Mouse (Mus musculus) MEL (cell line): ENCODE measurements around the gene Lamp1. TPM values are rescaled to one million over a fixed set of nuclear protein-coding genes. Genes with fewer than 3 reads are reported as not detected.

Experiments used
- DNase-seq: peaks from one replicate; pipeline ENCODE4 v3.0.0; 2011; ENCODE audit warnings: low read depth, low spot score
- H3K27ac ChIP-seq: 2 replicates; pipeline ENCODE4 v1.5.1; 2012; ENCODE audit warnings: low read depth, mild to moderate bottlenecking, control low read depth, low read length, moderate library complexity; ENCODE audit not compliant: control insufficient read depth
- H3K27me3 ChIP-seq, 2 experiments: fragments of 150-350 bp in 1 of 2; sonication (generic) in 1 of 2; 2 replicates each; pipeline ENCODE4 v1.6.1; 2012; ENCODE audit warnings: low read length in 2 of 2, mild to moderate bottlenecking in 2 of 2, improper control_type of control experiment in 1 of 2, moderate library complexity in 1 of 2; ENCODE audit not compliant: insufficient read depth in 2 of 2, control insufficient read depth in 1 of 2
- H3K36me3 ChIP-seq, 2 experiments: 2 replicates each; pipeline ENCODE4 v1.6.1; 2012 to 2014; ENCODE audit warnings: low read length in 2 of 2, improper control_type of control experiment in 1 of 2, inconsistent platforms in 1 of 2, mild to moderate bottlenecking in 1 of 2; ENCODE audit not compliant: insufficient read depth in 2 of 2, control insufficient read depth in 1 of 2
- H3K4me1 ChIP-seq, 2 experiments: fragments of 150-350 bp in 1 of 2; sonication (generic) in 1 of 2; 2 replicates each; pipeline ENCODE4 v1.6.1; 2012; ENCODE audit warnings: low read length in 2 of 2, improper control_type of control experiment in 1 of 2, mild to moderate bottlenecking in 1 of 2; ENCODE audit not compliant: insufficient read depth in 2 of 2, control insufficient read depth in 1 of 2
- H3K4me3 ChIP-seq, 2 experiments: fragments of 150-350 bp in 1 of 2; sonication (generic) in 1 of 2; 2 replicates each; pipeline ENCODE4 v1.5.1; 2012; ENCODE audit warnings: low read depth in 2 of 2, low read length in 2 of 2, mild to moderate bottlenecking in 2 of 2, moderate library complexity in 2 of 2, control low read depth in 1 of 2, improper control_type of control experiment in 1 of 2; ENCODE audit not compliant: control insufficient read depth in 1 of 2, insufficient read depth in 1 of 2
- H3K79me2 ChIP-seq: 2 replicates; pipeline ENCODE4 v1.6.1; 2012; ENCODE audit warnings: mild to moderate bottlenecking, low read length, moderate library complexity; ENCODE audit not compliant: control insufficient read depth, poor library complexity, insufficient read depth
- H3K9ac ChIP-seq: 2 replicates; pipeline ENCODE4 v1.6.1; 2012; ENCODE audit warnings: low read depth, mild to moderate bottlenecking, control low read depth, low read length, moderate library complexity; ENCODE audit not compliant: control insufficient read depth, poor library complexity, severe bottlenecking
- H3K9me3 ChIP-seq: fragments of 150-350 bp; sonication (generic); replicated peaks from 2 replicates; pipeline ENCODE4 v1.6.1; 2012; ENCODE audit warnings: mild to moderate bottlenecking, low read length, improper control_type of control experiment, moderate library complexity; ENCODE audit not compliant: insufficient read depth
- CHD1 ChIP-seq: IDR thresholded peaks from 2 replicates; pipeline ENCODE4 v1.6.1; 2012; ENCODE audit warnings: low read depth, mild to moderate bottlenecking, inconsistent platforms, low read length, improper control_type of control experiment
- E2F4 ChIP-seq: IDR thresholded peaks from 2 replicates; pipeline ENCODE4 v1.6.1; 2011; ENCODE audit warnings: low read depth, low read length, improper control_type of control experiment, borderline replicate concordance
- ELF1 ChIP-seq: IDR thresholded peaks from 2 replicates; pipeline ENCODE4 v1.6.1; 2014; ENCODE audit warnings: low read depth, mild to moderate bottlenecking, inconsistent platforms, low read length, improper control_type of control experiment, moderate library complexity
- EP300 ChIP-seq, 2 experiments: IDR thresholded peaks; 2 replicates each; pipeline ENCODE4 v1.6.1; 2011; ENCODE audit warnings: improper control_type of control experiment in 2 of 2, low read length in 2 of 2, low read depth in 1 of 2, mild to moderate bottlenecking in 1 of 2
- ETS1 ChIP-seq: IDR thresholded peaks from 2 replicates; pipeline ENCODE4 v1.6.1; 2012; ENCODE audit warnings: low read depth, mild to moderate bottlenecking, inconsistent platforms, low read length, improper control_type of control experiment, moderate library complexity
- GABPA ChIP-seq: IDR thresholded peaks from 2 replicates; pipeline ENCODE4 v1.6.1; 2012; ENCODE audit warnings: low read depth, mild to moderate bottlenecking, inconsistent platforms, low read length, improper control_type of control experiment, moderate library complexity
- JUND ChIP-seq: IDR thresholded peaks from 2 replicates; pipeline ENCODE4 v1.6.1; 2011; ENCODE audit warnings: low read depth, mild to moderate bottlenecking, improper control_type of control experiment, low read length
- MAFK ChIP-seq: IDR thresholded peaks from 2 replicates; pipeline ENCODE4 v1.6.1; 2011; ENCODE audit warnings: low read depth, mild to moderate bottlenecking, low read length, improper control_type of control experiment, borderline replicate concordance
- MXI1 ChIP-seq: IDR thresholded peaks from 2 replicates; pipeline ENCODE4 v1.6.1; 2011; ENCODE audit warnings: mild to moderate bottlenecking, low read depth, low read length, improper control_type of control experiment
- MYB ChIP-seq: IDR thresholded peaks from 2 replicates; pipeline ENCODE4 v1.6.1; 2011; ENCODE audit warnings: mild to moderate bottlenecking, low read depth, low read length, improper control_type of control experiment
- MYC ChIP-seq: IDR thresholded peaks from 2 replicates; pipeline ENCODE4 v1.6.1; 2011; ENCODE audit warnings: low read depth, mild to moderate bottlenecking, low read length, improper control_type of control experiment, moderate library complexity
- NELFE ChIP-seq: IDR thresholded peaks from 2 replicates; pipeline ENCODE4 v1.6.1; 2011; ENCODE audit warnings: low read depth, low read length, improper control_type of control experiment
- POLR2AphosphoS2 ChIP-seq: IDR thresholded peaks from 2 replicates; pipeline ENCODE4 v1.6.1; 2011; ENCODE audit warnings: low read length, improper control_type of control experiment
- TAL1 ChIP-seq: IDR thresholded peaks from 2 replicates; pipeline ENCODE4 v1.6.1; 2012; ENCODE audit warnings: mild to moderate bottlenecking, inconsistent platforms, low read length, moderate library complexity, mixed read lengths
- TCF12 ChIP-seq: IDR thresholded peaks from 2 replicates; pipeline ENCODE4 v1.6.1; 2014; ENCODE audit warnings: low read depth, mild to moderate bottlenecking, inconsistent platforms, low read length, improper control_type of control experiment, moderate library complexity
- USF1 ChIP-seq: IDR thresholded peaks from 2 replicates; pipeline ENCODE4 v1.6.1; 2014; ENCODE audit warnings: low read depth, mild to moderate bottlenecking, inconsistent platforms, low read length, improper control_type of control experiment, moderate library complexity
- USF2 ChIP-seq, 2 experiments: IDR thresholded peaks; 2 replicates each; pipeline ENCODE4 v1.6.1; 2011 to 2012; ENCODE audit warnings: improper control_type of control experiment in 2 of 2, low read length in 2 of 2, borderline replicate concordance in 1 of 2, inconsistent platforms in 1 of 2, low read depth in 1 of 2, mild to moderate bottlenecking in 1 of 2; ENCODE audit not compliant: insufficient read depth in 1 of 2
- ZNF384 ChIP-seq: IDR thresholded peaks from 2 replicates; pipeline ENCODE4 v1.6.1; 2012; ENCODE audit warnings: low read depth, mild to moderate bottlenecking, inconsistent platforms, low read length, improper control_type of control experiment
- polyA plus RNA-seq, 2 experiments: library from polyadenylated mRNA; stranded (reverse) in 1 of 2; unstranded in 1 of 2; fragments of >175 nt in 1 of 2; fragments of >200 nt in 1 of 2; gene quantifications; 2 replicates each; pipeline versions ENCODE4 v1.2.1 to v1.2.4; 2012; ENCODE audit warnings: low replicate concordance in 2 of 2, low read depth in 1 of 2; ENCODE audit not compliant: insufficient read length in 2 of 2, insufficient read depth in 1 of 2, missing spikeins in 1 of 2
- total RNA-seq: library from RNA; depleted of rRNA; stranded (reverse); fragments of 300-350 nt; gene quantifications from 2 replicates; pipeline ENCODE4 v1.2.3, GENCODE M21; 2012

Gene Lamp1
- total and polyA plus RNA-seq, 3 experiments = 109 to 233 (median 191) TPM

DNA sequence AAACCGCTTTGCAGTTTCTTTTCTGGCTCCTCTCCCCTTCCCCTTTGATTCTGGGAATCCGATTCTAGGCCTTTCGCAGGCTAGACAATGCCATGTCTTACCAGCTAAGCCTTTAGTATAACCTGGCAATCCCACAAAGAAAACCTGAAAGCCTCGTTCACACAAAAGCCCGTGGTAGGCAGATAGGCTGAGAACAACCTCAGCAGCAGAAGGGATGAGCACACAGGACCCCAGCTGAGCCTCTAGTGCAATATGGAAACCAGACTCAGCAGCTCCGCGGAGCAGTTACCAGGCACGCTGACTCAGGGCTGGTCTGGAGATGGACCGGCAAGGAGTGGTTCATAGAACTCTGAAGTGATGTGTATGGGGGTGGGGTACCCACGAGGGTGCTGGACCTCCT, 35.9 kb downstream of the Lamp1 start:
- DNase-seq = no peak
- H3K79me2 ChIP-seq = no peaks in the 10 kb centered on the region
- H3K36me3 ChIP-seq = no peaks in the 10 kb centered on the region
- no peak overlapping the region for H3K27ac ChIP-seq
- no peak overlapping the region for H3K4me3 ChIP-seq
- TF ChIP-seq MXI1 (no peak), EP300 (IDR thresholded peaks at IDR 0.05; ENCODE audit: low read depth in 1 of 2, low read length in 2 of 2) (no peak), MYB (no peak), ELF1 (no peak), USF2 (IDR thresholded peaks at IDR 0.05; ENCODE audit: borderline replicate concordance in 1 of 2, insufficient read depth in 1 of 2, low read depth in 1 of 2, low read length in 2 of 2) (no peak), CHD1 (no peak), TAL1 (no peak), USF1 (no peak)
- 0 out of 4 replicates have a peak, but pooled peaks cover 0 to 4% of the 10 kb centered on the region in 2 experiments for H3K4me1 ChIP-seq
- H3K9me3 ChIP-seq = no peaks in the 10 kb centered on the region
- no peak overlapping the region for H3K9ac ChIP-seq
- no peaks in the 10 kb centered on the region for H3K27me3 ChIP-seq

DNA sequence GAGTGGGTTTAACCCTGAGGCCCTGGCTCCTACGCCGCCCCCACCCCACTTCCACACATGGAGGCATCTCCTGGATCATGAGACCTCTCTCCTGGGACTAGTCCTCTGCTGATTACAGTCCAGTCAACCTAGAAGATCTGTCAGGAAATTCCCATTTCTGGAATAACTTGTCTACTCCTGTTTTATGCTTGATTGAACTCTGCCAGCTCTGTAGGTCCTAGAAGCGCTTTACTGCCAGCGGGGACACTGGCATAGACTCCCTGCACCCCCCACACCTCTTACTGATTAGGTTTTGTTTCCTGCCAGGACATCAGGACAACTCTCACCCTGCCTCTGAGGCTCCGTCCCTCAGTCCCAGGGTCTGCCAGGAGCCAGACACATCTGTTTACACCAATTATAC, 38.5 kb downstream of the Lamp1 start:
- Histone ChIP-seq H3K9ac (no peak overlapping the region), H3K9me3 (no peaks in the 10 kb centered on the region), H3K4me1 (peaks cover 4 to 12% of the 10 kb centered on the region in 2 experiments), H3K27ac (no peak overlapping the region), H3K4me3 (no peak overlapping the region), H3K27me3 (no peaks in the 10 kb centered on the region), H3K36me3 (peaks cover 0 to 5% of the 10 kb centered on the region in 2 experiments; a peak in 2 of 4 replicates), H3K79me2 (peaks cover 1% of the 10 kb centered on the region; the same call in 1 of the 2 replicates)
- no peak for TF ChIP-seq MAFK
- TF ChIP-seq POLR2AphosphoS2 = no peak
- TF ChIP-seq JUND = no peak
- TF ChIP-seq MXI1 = no peak
- no peak for TF ChIP-seq NELFE
- DNase-seq = no peak

DNA sequence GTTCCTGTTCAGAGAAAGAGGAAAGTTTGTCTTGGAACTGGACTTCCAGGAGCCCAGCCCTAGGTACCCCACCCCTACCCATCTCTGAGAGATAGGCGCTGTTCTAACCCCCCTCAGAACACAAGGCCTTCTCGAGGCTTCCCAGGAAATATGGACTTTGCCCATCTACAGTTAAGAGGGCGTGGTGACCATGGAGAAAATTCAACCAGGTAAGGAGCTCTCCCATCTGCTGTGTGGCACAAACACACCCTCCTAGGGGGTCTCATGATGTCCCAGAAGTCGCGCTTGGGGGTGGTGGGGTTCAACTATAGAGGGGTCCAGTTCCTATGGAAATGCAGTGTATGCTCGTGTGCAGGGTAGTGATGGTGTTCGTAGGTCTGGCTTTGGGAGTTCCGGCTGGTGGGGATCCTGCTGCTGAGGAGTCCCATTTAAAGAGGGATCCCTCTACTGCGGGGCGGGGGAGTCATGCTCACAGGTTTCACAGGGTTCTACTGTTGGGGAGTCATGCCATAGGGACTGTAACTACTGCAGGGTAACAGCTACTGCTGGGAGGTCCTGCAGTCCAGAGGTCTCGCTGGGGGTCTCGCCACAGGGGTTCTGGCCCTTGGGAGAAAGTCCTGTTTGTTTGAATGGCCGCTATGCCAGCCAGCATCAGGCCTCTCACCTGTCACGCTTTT, 40.6 kb downstream of the Lamp1 start:
- H3K9ac ChIP-seq = no peak overlapping the region
- peak overlapping the region; percentile 72 to 75 for H3K4me3 ChIP-seq
- H3K36me3 ChIP-seq = peaks cover 0 to 20% of the 10 kb centered on the region in 2 experiments; a peak in 2 of 4 replicates
- no peak overlapping the region for H3K27ac ChIP-seq
- TF ChIP-seq MYC = no peak
- TF ChIP-seq E2F4 = no peak
- no peak for TF ChIP-seq ETS1
- no peak for TF ChIP-seq GABPA
- no peak for TF ChIP-seq TCF12
- peak; percentile 68; the same call in 1 of the 2 replicates for TF ChIP-seq ZNF384
- H3K4me1 ChIP-seq = peaks cover 5 to 27% of the 10 kb centered on the region in 2 experiments
- H3K9me3 ChIP-seq = no peaks in the 10 kb centered on the region
- no peaks in the 10 kb centered on the region for H3K27me3 ChIP-seq
- peaks cover 1% of the 10 kb centered on the region; the same call in 1 of the 2 replicates for H3K79me2 ChIP-seq
- DNase-seq = no peak
